Mouse (Mus musculus) right cerebral cortex, postnatal 14 days (tissue): ENCODE data around the gene Slc7a7.
A peak's percentile ranks its signal among the peaks of the same experiment; 100 is the strongest.
"Not testable (repeated sequence)": the region's sequence is repeated elsewhere in the genome, so short reads cannot be mapped to it uniquely, and the experiment has no call there.

Experiments
- DNase-seq: peaks from one replicate; pipeline ENCODE4 v3.0.0; 2022

Slc7a7 gene

GRCm38 (mm10) chr14:54370595-54370994 lies 47.0 kb downstream of the Slc7a7 start:
- no peak for DNase-seq

- no peak for DNase-seq
Observed at GRCm38 (mm10) chr14:54369372-54369771, 48.2 kb downstream of the Slc7a7 start.

- no peak for DNase-seq
Observed at GRCm38 (mm10) chr14:54367429-54368060, 50.0 kb downstream of the Slc7a7 start.

- no peak for DNase-seq
Observed at GRCm38 (mm10) chr14:54366581-54366980, 51.0 kb downstream of the Slc7a7 start.

- DNase-seq: no peak
Observed at GRCm38 (mm10) chr14:54365026-54365645, 52.4 kb downstream of the Slc7a7 start.

GRCm38 (mm10) chr14:54363156-54363555 lies 54.4 kb downstream of the Slc7a7 start:
- DNase-seq: no peak

- peak; percentile 97 for DNase-seq
Observed at GRCm38 (mm10) chr14:54360577-54361340, 56.8 kb downstream of the Slc7a7 start, which contains the start of gene Oxa1l. Gene Oxa1l (plus strand): TSS chr14:54360834.

- no peak for DNase-seq
Observed at GRCm38 (mm10) chr14:54354406-54354805, 63.2 kb downstream of the Slc7a7 start.

GRCm38 (mm10) chr14:54352314-54352713 lies 65.3 kb downstream of the Slc7a7 start:
- no peak for DNase-seq

- not testable (repeated sequence) for DNase-seq
Observed at GRCm38 (mm10) chr14:54350773-54351541, 66.6 kb downstream of the Slc7a7 start.

- DNase-seq: not testable (repeated sequence)
Observed at GRCm38 (mm10) chr14:54341807-54342206, 75.8 kb downstream of the Slc7a7 start.

- DNase-seq: no peak
Observed at GRCm38 (mm10) chr14:54340836-54341235, 76.7 kb downstream of the Slc7a7 start.

GRCm38 (mm10) chr14:54333452-54334189 lies 84.0 kb downstream of the Slc7a7 start:
- DNase-seq: no peak

- no peak for DNase-seq
Observed at GRCm38 (mm10) chr14:54332176-54333074, 85.2 kb downstream of the Slc7a7 start.

GRCm38 (mm10) chr14:54331178-54331577 lies 86.4 kb downstream of the Slc7a7 start:
- no peak for DNase-seq

GRCm38 (mm10) chr14:54329201-54329600 lies 88.4 kb downstream of the Slc7a7 start:
- no peak for DNase-seq

GRCm38 (mm10) chr14:54328548-54328947 lies 89.0 kb downstream of the Slc7a7 start:
- no peak for DNase-seq

GRCm38 (mm10) chr14:54324486-54324885 lies 93.1 kb downstream of the Slc7a7 start:
- DNase-seq: no peak

GRCm38 (mm10) chr14:54321556-54322376 lies 95.8 kb downstream of the Slc7a7 start:
- DNase-seq: no peak
